Mouse (Mus musculus): ENCODE data around the gene Gm20388.

- no peak for TF ChIP-seq POLR2AphosphoS5 (IDR thresholded peaks at IDR 0.05; ENCODE audit: insufficient replicate concordance, low read depth, low read length)
- no peak for TF ChIP-seq CTCF (IDR thresholded peaks at IDR 0.05; ENCODE audit: low read depth, low read length)
- TF ChIP-seq GATA1 (IDR thresholded peaks at IDR 0.05; ENCODE audit: borderline replicate concordance, low read length): no peak
These were observed 2433.1 kb downstream of the Gm20388 start for GRCm38 (mm10) chr8:122343758-122344157.

Measured in G1E (cell line).